In the genomic region with DNA sequence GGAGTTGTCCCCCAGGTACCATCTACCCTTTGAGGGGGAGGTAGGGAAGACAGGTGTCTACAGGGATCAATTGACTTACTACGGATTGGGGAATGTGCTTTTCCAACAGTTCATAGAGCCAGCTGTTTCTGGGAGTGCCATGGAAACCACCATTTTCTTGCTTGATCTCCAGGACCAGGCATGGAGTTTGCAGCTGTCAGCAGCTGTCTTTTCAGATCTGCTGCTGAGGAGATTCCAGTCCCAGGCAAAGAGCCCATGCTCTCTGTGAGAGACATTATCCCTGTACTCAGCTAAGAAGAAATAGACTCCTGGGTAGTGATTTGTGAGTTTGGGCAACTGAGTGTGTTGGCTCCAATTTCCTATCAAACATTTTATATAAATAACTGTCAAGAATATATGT, we compare ENCODE assay signal across 16 mouse cellular contexts.
DNase-seq lines count a peak whose midpoint lies in the region; ATAC-seq and TF ChIP-seq lines count a peak whose summit lies in the region.
"Had no signal": no experiment of that assay in that cellular context is flagged by ENCODE, and none has a peak within 500 bp of the region (broad histone marks: within the 10 kb centered on the region; RNA-seq: fewer than 3 reads in every experiment).

No protein-coding gene starts in this region.

- no peak overlapping the region for H3K4me3 ChIP-seq in myocyte
- H3K4me3 ChIP-seq: hindbrain, embryonic 15.5 days; midbrain, embryonic 10.5 days; neural tube, embryonic 15.5 days had no signal

- H3K79me2 ChIP-seq in myocyte (ENCODE audit: control insufficient read depth, insufficient read depth), result no peaks in the 10 kb centered on the region

- peak overlapping the region; percentile 60 for H3K4me2 ChIP-seq in myocyte (ENCODE audit: low read depth)
- H3K4me2 ChIP-seq: hindbrain, embryonic 15.5 days; neural tube, embryonic 15.5 days had no signal

- H3K27me3 ChIP-seq in myocyte (ENCODE audit: control insufficient read depth, insufficient read depth, insufficient read length), result no peaks in the 10 kb centered on the region
- H3K27me3 ChIP-seq: hindbrain, embryonic 15.5 days; neural tube, embryonic 15.5 days had no signal

- TF ChIP-seq POLR2A in myocyte (IDR thresholded peaks at IDR 0.05; ENCODE audit: insufficient read length, low read depth), result no peak

- H3K36me3 ChIP-seq in myocyte (ENCODE audit: control insufficient read depth, insufficient read depth), result no peaks in the 10 kb centered on the region
- H3K36me3 ChIP-seq: hindbrain, embryonic 15.5 days; midbrain, embryonic 10.5 days; neural tube, embryonic 15.5 days had no signal

- DNase-seq in gastrocnemius, adult 18-20 months (ENCODE audit: low spot score), result peak; percentile 51
- no peak for DNase-seq in gastrocnemius, postnatal 4 days (ENCODE audit: low spot score in 2 of 2)
- peak; percentile 16 for DNase-seq in kidney, postnatal 10 days
- no peak for DNase-seq in kidney, adult 11 months
- peak; percentile 34 for DNase-seq in heart, postnatal 4 days
- no peak for DNase-seq in frontal cortex, postnatal 36 days (ENCODE audit: low spot score in 2 of 2)
- DNase-seq: cerebellum, postnatal 25 days; liver; retina, postnatal 1 day; thymus, postnatal 14 days had no signal

- H3ac ChIP-seq in myocyte (ENCODE audit: control insufficient read depth, insufficient read length), result no peak overlapping the region

- ATAC-seq in activated CD4-positive, CD25-positive, alpha-beta regulatory T cell, adult 4 months, result no peak
- ATAC-seq: intestine, postnatal 0 days had no signal

TF ChIP-seq in myocyte, 11 proteins besides CTCF, POLR2A, EP300 and RAD21:
- TF ChIP-seq TCF3 (IDR thresholded peaks at IDR 0.05; ENCODE audit: insufficient read length, low read depth) (peak; percentile 24), TCF12 (IDR thresholded peaks at IDR 0.05; ENCODE audit: insufficient read depth, poor library complexity, severe bottlenecking) (peak; percentile 84), MYOD1 (IDR thresholded peaks at IDR 0.05; ENCODE audit: control insufficient read depth in 1 of 3, insufficient read length in 2 of 3, low read depth in 2 of 3) (peak; percentile 85 to 96 (median 92)), MAX (IDR thresholded peaks at IDR 0.05; ENCODE audit: low read depth) (no peak), USF1 (IDR thresholded peaks at IDR 0.05; ENCODE audit: low read depth) (no peak), E2F4 (IDR thresholded peaks at IDR 0.05; ENCODE audit: insufficient read depth) (no peak), MYOG (IDR thresholded peaks at IDR 0.05; ENCODE audit: control insufficient read depth in 1 of 3, insufficient read depth in 1 of 3, insufficient read length in 2 of 3, low read depth in 2 of 3) (peak in 2 of 3 experiments; percentile 77 to 96), SRF (IDR thresholded peaks at IDR 0.05; ENCODE audit: control insufficient read depth, insufficient read length, low read depth) (no peak)

Comparison
In these comparisons a context has a peak if more than half of its experiments do, and no peak if none do; other contexts are left out.
1. DNase-seq: peak in gastrocnemius, adult 18-20 months (single experiment), kidney, postnatal 10 days (single experiment) and heart, postnatal 4 days (single experiment); none in gastrocnemius, postnatal 4 days (0 of 2), kidney, adult 11 months (single experiment) and frontal cortex, postnatal 36 days (0 of 2).